Mouse (Mus musculus): ENCODE results near the gene Smyd3. TPM values are rescaled to one million over a fixed set of nuclear protein-coding genes. Genes with fewer than 3 reads are reported as not detected.

Smyd3 gene
- polyA plus RNA-seq, 1 experiment = not detected

DNA sequence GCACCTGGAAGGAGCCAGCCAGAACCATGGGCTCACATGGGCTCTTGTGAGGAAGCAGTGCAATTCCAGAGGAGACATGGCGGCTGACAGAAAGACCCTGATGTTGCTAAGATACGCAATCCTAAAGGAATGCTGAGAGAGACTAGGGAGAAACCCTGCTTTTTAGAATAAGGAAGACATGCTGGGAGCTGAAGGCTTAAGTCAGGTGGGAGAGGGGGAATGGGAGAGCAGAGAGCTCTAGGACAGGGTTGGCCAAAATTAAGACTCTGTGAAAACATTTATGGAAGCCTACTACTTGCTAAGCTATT lies 452.6 kb downstream of the Smyd3 start:
- no peak for TF ChIP-seq CTCF (IDR thresholded peaks at IDR 0.05; ENCODE audit: insufficient read depth, low read depth, low read length)
- TF ChIP-seq POLR2A (IDR thresholded peaks at IDR 0.05; ENCODE audit: insufficient read depth, low read depth, low read length) = no peak
- no peak overlapping the region for H3K27ac ChIP-seq (ENCODE audit: insufficient read depth, low read depth, low read length)
- H3K4me3 ChIP-seq (ENCODE audit: insufficient read depth, low read depth, low read length) = no peak overlapping the region
- H3K4me1 ChIP-seq (ENCODE audit: control insufficient read depth, insufficient read depth, low read length) = peaks cover 9% of the 10 kb centered on the region; the same call in 1 of the 2 replicates
- WGBS = 98% methylated on average over 2 of the region's 2 CpGs

DNA sequence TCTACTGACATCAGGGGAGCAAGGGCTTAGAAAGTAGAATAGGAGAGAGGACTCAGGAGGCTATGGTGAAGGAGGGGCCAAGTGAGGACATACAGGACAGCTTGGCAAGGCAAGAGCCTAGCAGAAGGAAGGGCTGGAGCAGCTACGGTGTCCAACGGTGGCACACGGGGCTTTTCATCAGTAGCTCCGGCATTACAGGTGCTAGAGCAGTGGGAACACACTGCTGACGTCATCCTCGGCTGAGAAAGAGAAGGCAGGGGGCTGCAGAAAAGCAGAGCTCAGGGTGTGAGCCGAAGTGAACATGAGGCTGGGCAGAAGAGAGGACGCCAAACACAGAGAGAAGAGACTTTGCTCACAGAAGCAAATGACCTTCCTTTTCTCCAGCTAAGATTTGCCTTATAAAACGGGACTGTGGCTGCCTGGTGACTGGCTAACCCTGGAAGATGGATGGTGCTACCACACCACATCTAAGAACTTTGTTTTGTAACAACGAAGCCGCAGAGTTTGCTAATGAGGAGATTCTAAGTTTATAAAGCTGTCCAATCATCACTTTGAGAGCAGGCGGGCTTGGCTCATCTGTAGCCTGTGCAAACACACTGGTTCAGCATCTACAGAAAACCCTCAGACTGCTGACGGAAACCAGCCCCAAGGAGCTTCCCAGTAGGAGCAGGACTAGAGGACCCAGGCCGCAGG lies 453.1 kb downstream of the Smyd3 start:
- Histone ChIP-seq H3K4me1 (ENCODE audit: control insufficient read depth, insufficient read depth, low read length) (peaks cover 9% of the 10 kb centered on the region; the same call in 1 of the 2 replicates), H3K4me3 (ENCODE audit: insufficient read depth, low read depth, low read length) (no peak overlapping the region), H3K27ac (ENCODE audit: insufficient read depth, low read depth, low read length) (no peak overlapping the region)
- no peak for TF ChIP-seq CTCF (IDR thresholded peaks at IDR 0.05; ENCODE audit: insufficient read depth, low read depth, low read length)
- no peak for TF ChIP-seq POLR2A (IDR thresholded peaks at IDR 0.05; ENCODE audit: insufficient read depth, low read depth, low read length)
- WGBS = 92% methylated on average over 14 of the region's 14 CpGs

DNA sequence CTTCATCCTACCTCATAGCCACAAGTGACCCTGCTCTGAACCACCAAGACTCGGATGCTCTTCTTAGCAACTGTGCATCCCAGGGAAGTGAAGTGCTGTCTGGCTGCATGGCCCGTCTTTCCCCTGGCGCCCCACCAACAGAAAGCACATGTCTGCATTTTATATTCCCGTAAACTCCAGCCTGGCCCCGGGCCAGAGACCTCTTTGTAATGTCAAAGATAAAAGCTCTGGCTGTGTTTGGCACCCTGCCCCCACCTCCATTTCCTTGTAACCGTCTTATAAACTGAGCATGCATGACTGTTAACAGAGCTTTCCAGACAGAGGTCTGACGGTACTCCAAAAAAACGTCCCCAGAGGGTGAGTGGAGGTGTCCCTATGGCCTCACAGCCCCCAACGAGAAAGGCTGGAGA lies 456.1 kb downstream of the Smyd3 start:
- Histone ChIP-seq H3K4me3 (ENCODE audit: insufficient read depth, low read depth, low read length) (no peak overlapping the region), H3K27ac (ENCODE audit: insufficient read depth, low read depth, low read length) (no peak overlapping the region), H3K4me1 (ENCODE audit: control insufficient read depth, insufficient read depth, low read length) (peaks cover 9% of the 10 kb centered on the region; the same call in 1 of the 2 replicates)
- TF ChIP-seq CTCF (IDR thresholded peaks at IDR 0.05; ENCODE audit: insufficient read depth, low read depth, low read length) (no peak), POLR2A (IDR thresholded peaks at IDR 0.05; ENCODE audit: insufficient read depth, low read depth, low read length) (no peak)
- WGBS = 32% methylated on average over 9 of the region's 9 CpGs

DNA sequence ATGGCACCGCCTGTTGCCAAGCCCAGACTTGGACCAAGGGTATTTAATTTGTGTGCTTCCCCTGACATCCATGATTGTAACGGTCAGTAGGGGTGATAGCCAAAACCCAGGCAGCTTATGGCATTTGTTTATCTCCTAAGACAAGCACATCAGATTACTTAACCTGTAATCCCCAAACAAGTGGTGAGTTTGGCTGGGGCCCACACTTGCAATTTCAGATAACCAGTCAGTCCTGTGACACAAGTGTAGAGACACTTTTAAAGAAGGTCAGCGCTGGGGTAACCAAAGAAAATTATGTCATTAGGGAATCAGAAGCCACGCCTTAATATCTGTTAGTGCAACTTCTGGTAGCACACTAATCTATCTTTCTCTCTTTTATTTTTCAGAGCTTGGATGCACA lies 456.8 kb downstream of the Smyd3 start:
- Histone ChIP-seq H3K27ac (ENCODE audit: insufficient read depth, low read depth, low read length) (no peak overlapping the region), H3K4me1 (ENCODE audit: control insufficient read depth, insufficient read depth, low read length) (peaks cover 9% of the 10 kb centered on the region; the same call in 1 of the 2 replicates), H3K4me3 (ENCODE audit: insufficient read depth, low read depth, low read length) (no peak overlapping the region)
- no peak for TF ChIP-seq CTCF (IDR thresholded peaks at IDR 0.05; ENCODE audit: insufficient read depth, low read depth, low read length)
- TF ChIP-seq POLR2A (IDR thresholded peaks at IDR 0.05; ENCODE audit: insufficient read depth, low read depth, low read length) = no peak
- 80% methylated on average over 4 of the region's 4 CpGs for WGBS

DNA sequence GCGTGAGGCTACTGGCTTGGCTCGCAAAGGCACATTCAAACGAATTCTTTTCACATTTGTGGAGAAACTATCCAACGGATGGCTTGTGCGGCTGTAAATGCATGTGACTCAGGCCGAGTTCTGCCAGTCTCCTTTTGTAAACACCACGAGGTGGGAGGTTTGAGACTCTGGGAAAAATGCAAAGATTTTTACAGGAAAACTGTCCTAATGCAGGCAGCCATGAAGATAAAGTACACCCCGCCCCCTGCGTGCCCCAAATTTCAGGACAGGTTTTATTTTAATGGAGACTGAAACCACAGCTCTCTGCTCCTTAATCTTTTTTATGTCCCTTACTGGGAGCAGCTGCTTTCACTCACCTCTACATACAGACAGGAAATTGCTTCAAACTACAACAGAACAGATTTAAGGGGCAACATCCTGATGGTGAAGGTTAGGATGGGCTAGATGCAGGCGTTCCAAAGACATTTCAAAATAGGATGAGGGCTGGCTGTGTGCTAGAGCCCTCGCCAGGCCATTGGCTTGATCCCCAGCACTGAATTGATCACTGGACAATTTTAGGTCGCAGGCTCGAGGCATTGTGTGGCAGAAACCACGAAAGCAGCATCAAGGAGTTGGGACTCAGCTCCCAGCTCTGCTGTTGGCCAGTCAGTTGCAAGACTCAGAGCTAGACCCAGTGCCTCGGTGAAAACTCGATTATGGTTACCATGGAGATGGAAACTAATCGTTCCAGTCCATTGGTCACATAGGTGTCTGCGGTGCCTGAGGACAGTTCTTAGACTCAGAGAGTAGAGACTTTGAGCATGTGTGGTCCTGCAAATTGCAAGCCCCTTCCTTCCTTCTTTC lies 457.5 kb downstream of the Smyd3 start:
- TF ChIP-seq CTCF (IDR thresholded peaks at IDR 0.05; ENCODE audit: insufficient read depth, low read depth, low read length) (no peak), POLR2A (IDR thresholded peaks at IDR 0.05; ENCODE audit: insufficient read depth, low read depth, low read length) (no peak)
- H3K4me3 ChIP-seq (ENCODE audit: insufficient read depth, low read depth, low read length) = no peak overlapping the region
- H3K4me1 ChIP-seq (ENCODE audit: control insufficient read depth, insufficient read depth, low read length) = peaks cover 9% of the 10 kb centered on the region; the same call in 1 of the 2 replicates
- H3K27ac ChIP-seq (ENCODE audit: insufficient read depth, low read depth, low read length) = no peak overlapping the region
- 57% methylated on average over 18 of the region's 18 CpGs for WGBS

DNA sequence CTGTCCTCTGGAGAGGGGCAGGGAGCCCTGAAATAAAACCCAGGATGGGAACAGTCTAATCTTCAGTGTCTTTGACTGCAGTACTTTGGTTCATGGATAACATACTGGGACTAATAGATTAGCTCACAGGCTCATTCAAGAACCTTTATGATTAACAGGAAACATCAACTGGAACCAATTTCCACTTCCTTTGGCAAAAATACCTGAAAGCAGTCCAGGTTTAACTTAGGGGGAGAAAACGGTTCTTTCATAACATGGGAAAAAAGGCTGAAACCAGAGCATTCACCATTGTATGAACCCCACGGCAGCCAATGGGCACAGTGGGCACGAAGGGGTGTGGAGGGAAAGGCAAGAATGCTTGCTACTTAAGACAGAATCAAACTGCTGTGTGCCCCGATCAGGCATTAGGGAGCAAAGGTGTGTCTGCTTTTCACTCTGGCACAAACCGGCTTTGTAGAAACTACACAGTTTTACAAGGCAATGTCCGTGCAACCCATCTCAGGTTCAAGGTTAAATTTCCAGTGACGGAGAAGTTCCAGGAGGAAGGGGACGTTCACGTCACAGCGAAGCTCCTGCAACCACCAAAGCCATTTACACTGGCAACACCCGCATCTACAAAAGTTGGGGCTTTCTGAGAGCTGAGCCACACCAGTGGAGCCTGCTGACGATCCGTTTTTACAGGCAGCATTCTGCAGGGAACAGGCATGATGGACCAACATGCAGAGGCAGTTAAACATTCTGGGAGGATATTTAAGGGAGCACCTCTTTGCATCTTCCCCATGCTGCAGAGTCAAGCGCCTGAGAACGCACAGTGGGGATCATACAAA lies 458.3 kb downstream of the Smyd3 start:
- Histone ChIP-seq H3K4me3 (ENCODE audit: insufficient read depth, low read depth, low read length) (no peak overlapping the region), H3K4me1 (ENCODE audit: control insufficient read depth, insufficient read depth, low read length) (peaks cover 9% of the 10 kb centered on the region; the same call in 1 of the 2 replicates), H3K27ac (ENCODE audit: insufficient read depth, low read depth, low read length) (no peak overlapping the region)
- TF ChIP-seq POLR2A (IDR thresholded peaks at IDR 0.05; ENCODE audit: insufficient read depth, low read depth, low read length) = no peak
- no peak for TF ChIP-seq CTCF (IDR thresholded peaks at IDR 0.05; ENCODE audit: insufficient read depth, low read depth, low read length)
- 83% methylated on average over 15 of the region's 15 CpGs for WGBS

DNA sequence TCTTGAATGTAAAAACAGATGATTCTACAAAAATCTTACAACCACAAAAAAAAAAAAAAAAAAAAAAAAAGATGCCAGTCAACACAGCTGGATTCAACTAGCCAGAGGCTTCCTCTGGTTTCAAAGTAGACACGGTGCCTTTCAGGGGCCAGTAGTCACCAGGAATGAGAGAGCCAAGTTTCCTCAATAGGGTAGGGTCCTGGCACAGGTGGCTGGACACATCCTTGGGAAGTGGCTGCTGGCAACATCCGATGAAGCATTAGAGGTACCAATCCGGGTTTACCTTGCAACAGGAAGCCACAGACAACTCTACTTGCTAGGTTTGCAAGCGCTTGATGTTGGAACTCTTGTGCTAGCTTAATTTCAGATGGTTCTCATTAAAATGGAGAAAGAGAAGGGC lies 459.2 kb downstream of the Smyd3 start:
- TF ChIP-seq CTCF (IDR thresholded peaks at IDR 0.05; ENCODE audit: insufficient read depth, low read depth, low read length) (no peak), POLR2A (IDR thresholded peaks at IDR 0.05; ENCODE audit: insufficient read depth, low read depth, low read length) (no peak)
- H3K27ac ChIP-seq (ENCODE audit: insufficient read depth, low read depth, low read length) = no peak overlapping the region
- WGBS = 94% methylated on average over 4 of the region's 4 CpGs
- peaks cover 12% of the 10 kb centered on the region; the same call in 1 of the 2 replicates for H3K4me1 ChIP-seq (ENCODE audit: control insufficient read depth, insufficient read depth, low read length)
- H3K4me3 ChIP-seq (ENCODE audit: insufficient read depth, low read depth, low read length) = no peak overlapping the region

DNA sequence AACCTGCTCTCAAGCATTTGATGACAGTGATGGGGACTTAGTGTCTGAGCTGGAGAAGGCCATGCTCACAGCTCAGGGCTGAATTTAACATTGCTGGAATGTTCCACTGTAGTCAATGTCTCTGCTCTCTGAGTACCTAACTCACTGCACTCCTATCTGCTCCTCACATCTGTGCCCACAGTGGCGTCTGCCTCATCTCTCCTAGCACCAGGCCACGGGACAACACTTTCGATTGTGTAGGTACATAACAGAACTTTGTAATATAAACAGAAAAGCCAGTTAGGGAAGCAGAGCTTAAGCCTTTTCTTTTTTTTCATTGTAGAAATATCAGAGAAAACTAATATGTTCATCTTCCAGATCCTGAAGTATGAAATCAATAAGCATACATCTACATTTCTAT lies 462.1 kb downstream of the Smyd3 start:
- Histone ChIP-seq H3K4me1 (ENCODE audit: control insufficient read depth, insufficient read depth, low read length) (peaks cover 5% of the 10 kb centered on the region; the same call in 1 of the 2 replicates), H3K27ac (ENCODE audit: insufficient read depth, low read depth, low read length) (no peak overlapping the region), H3K4me3 (ENCODE audit: insufficient read depth, low read depth, low read length) (no peak overlapping the region)
- no peak for TF ChIP-seq POLR2A (IDR thresholded peaks at IDR 0.05; ENCODE audit: insufficient read depth, low read depth, low read length)
- 96% methylated on average over 3 of the region's 3 CpGs for WGBS

All from olfactory bulb, adult 2 months (tissue).